Mouse (Mus musculus) gastrocnemius, postnatal 14 days (tissue): ENCODE measurements at regions not wholly inside any gene's neighbourhood (a gene's known extent, or its start where the extent isn't known, plus 50 kb on each side); places are given as distances from the start of the nearest gene placed in this dataset.
A peak's percentile ranks its signal among the peaks of the same experiment; 100 is the strongest.

ENCODE experiments used
- DNase-seq: peaks from one replicate; pipeline ENCODE4 v3.0.0; 2021; ENCODE audit warnings: mixed read lengths
- intact Hi-C: fragments of 180-260 bp; cut with DNase I; formaldehyde crosslinking; loops from one replicate; pipeline ENCODE4 v1.15.1; 2025; ENCODE audit warnings: low total_unique reads

DNA sequence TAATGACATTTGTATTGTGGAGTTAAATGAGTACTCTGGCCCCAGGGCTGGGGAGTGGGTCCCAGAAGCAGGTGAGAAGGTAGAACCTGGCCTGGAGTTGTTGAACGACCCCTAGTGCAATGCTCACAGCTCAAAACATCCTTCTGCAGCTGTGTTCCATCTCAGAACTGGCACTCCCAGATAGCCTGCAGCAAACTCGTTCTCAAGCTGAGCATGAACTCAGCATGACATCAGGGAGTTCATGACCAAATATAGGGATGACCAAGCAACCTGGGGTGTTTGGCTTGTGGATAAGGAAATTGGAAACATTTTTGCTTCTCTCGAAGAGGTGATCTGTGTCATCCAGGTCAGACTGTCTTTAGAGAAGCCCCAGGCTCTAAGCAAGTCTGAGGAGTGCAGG lies 126.4 kb upstream of the Jun start:
- intact Hi-C loops = no loop called here

DNA sequence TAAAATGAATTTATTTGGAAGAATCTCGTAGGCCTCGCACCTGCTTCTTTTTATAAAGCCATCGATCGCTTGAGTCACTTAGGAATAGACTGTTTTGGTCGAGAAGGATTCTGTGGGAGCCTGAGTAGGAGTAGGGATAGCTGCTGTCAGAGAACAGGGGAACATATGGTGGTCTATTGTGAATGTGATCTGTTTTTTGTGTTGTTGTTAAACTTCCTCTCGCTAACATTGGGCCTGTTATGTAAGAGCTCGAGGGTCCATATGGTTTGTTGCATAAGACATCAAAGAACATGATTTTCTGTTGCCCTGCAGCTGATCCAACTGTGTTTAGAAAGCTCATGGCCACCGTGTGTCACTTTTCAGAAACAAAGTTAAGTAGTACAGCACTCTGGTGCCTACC lies 126.9 kb upstream of the Jun start:
- intact Hi-C loops = no loop called here
- no peak for DNase-seq

More for the DNA sequence above, 126.4 kb upstream of the Jun start:
- DNase-seq = no peak

DNA sequence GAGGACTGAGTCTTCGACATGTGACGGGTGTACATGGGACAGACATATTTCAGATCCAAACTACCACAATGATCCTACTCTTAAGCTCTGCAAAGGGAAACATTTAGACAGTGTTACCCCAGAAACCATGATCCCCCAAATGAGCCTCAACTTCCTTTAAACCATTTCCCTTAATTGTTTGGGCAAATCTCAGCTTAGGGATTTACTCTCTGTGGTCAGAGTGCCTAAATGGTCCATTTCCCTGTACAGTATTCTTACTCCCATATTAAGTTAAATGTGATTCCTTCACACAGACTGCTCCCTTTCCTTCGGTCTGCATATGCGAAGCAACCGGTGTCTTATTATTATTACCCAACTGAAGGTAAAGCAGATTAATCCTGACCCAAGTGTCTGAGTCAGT lies 128.4 kb upstream of the Jun start:
- DNase-seq = no peak
- intact Hi-C loops = no loop called here

GRCm38 (mm10) chr4:95180999-95181398 lies 129.0 kb upstream of the Jun start:
- intact Hi-C loops = no loop called here
- no peak for DNase-seq

DNA sequence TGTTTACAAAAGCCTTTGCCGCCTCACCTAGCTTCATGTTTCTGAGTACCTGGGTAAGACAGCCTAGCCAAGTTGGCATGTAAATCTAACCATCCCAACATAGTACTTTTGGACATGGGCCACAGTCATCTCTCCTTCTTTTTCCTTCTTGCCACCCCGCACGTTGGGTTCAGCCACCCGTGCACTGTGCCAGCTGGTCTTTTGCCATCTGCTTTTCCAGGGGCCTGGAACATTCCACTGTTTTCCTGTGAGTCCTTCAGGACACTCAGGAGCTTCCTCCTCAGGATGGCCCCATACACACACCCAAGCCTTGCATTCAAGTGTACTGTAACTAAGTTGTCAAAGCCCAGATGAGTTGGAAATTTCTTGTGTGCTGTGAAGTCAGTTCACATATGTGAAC lies 132.2 kb upstream of the Jun start:
- intact Hi-C loops = no loop called here
- no peak for DNase-seq

DNA sequence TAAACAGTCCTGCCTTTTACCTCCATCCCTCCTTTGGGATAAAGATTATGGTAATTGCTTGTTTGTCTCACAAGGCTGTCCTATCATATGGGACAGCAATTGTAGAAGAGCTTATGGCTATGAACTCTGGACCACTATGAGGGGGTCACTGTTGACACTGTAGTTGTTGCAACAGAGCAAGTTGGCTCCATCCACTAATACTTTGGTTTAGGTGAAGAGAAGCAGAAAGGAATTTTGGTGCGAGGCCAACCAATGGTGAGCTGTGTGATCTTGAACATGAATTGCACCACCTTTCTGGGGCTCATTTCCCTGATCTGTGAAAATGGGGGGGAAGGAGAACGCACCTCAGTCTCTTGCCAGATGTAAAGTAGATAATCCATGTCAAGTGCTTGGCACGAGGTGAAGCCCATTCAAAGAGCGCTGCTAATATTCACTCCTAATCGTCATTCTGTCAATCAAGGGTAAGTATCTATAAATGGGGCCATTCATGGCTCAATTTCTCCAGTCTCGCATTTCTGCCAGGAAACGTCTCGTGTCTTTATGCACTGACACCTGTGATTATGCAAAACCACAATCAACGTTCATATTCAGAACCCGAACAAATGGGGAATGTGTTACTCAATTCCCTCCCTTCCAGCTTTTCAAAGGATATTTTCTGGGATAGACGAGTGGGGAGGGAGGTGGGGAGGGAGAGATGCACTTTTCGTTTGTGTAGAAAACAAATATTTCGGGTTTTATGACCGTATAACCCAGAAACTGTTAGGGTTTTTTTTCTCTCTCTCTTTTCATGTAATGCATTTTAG lies 133.3 kb upstream of the Jun start:
- intact Hi-C loops = no loop called here
- no peak for DNase-seq

DNA sequence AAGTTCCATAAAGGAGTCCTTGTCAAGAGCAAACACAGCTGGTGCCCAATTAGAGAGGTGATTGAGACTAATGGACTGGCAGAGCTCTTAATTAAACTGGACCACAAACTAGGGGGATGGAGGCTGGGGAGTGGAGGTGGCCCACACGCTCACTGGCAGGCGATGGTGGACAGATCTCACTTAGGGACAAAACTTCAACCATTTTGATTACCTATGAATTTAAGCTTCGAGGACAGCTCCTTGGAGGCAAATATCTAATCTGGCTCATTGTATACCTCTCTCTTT lies 133.8 kb upstream of the Jun start:
- DNase-seq = no peak
- intact Hi-C loops = no loop called here

DNA sequence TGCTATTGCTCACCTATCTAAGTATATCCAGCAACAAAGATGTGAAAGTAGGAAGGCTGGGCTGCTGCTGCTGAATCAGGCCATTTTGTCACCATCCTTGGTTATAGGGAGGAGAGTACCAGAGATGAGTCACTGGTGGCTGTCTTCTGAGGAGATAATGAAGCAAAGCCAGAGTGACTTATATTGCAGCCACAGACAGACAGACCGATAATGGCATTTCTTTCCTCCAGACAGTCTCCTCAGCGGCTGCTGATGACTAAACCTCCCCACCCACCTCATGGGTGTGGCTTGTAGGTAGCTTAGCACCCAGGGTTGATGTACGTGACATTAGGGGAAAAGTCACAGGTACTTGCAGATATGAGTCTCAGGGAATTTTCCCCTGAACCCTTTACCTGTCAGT lies 136.1 kb upstream of the Jun start:
- no peak for DNase-seq
- intact Hi-C loops = no loop called here

- DNase-seq = no peak
- intact Hi-C loops = no loop called here
Observed at GRCm38 (mm10) chr4:95191654-95192406, 139.8 kb upstream of the Jun start.

DNA sequence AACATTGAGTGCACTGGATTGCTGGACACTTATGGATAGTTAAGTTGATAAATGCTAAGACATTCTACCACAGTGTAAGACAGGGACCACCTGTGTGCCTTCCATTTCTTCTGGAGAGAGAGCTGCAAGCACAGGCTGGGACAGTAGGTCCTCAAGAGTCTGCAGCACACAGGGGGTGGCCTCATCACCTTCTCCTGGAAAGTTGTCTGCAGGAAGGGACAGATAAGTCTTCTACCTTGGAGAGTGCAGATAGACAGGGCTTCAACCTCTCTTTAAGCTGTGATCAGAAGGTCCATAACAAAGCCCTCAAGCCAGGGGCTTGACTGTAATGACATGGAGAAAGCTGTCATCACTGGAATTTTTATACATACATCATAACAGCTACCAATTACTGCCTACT lies 140.5 kb upstream of the Jun start:
- DNase-seq = no peak
- intact Hi-C loops = no loop called here

GRCm38 (mm10) chr4:95193028-95193427 lies 141.0 kb upstream of the Jun start:
- peak; percentile 47 for DNase-seq

DNA sequence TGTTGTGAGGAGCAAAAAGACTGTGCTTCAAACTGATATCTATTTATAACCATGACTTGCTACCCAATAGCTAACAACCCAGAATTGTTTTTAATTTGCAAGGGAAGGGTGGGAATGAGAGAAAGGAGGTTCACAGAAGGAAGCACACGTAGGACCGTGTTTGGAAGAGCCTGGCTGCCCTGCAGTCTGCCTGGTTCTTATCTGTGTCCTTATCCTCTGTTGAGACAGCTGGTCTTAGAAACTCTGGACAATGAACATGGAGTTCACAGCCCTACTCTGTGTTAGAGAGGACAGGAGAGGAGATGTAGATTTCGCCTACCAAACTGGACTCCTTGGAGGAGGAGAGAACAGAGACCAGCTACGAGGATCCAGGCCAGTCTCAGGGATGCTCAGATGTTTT lies 141.5 kb upstream of the Jun start:
- no peak for DNase-seq
- intact Hi-C loops = no loop called here

More at GRCm38 (mm10) chr4:95193028-95193427, 141.0 kb upstream of the Jun start:
- intact Hi-C loops = no loop called here

DNA sequence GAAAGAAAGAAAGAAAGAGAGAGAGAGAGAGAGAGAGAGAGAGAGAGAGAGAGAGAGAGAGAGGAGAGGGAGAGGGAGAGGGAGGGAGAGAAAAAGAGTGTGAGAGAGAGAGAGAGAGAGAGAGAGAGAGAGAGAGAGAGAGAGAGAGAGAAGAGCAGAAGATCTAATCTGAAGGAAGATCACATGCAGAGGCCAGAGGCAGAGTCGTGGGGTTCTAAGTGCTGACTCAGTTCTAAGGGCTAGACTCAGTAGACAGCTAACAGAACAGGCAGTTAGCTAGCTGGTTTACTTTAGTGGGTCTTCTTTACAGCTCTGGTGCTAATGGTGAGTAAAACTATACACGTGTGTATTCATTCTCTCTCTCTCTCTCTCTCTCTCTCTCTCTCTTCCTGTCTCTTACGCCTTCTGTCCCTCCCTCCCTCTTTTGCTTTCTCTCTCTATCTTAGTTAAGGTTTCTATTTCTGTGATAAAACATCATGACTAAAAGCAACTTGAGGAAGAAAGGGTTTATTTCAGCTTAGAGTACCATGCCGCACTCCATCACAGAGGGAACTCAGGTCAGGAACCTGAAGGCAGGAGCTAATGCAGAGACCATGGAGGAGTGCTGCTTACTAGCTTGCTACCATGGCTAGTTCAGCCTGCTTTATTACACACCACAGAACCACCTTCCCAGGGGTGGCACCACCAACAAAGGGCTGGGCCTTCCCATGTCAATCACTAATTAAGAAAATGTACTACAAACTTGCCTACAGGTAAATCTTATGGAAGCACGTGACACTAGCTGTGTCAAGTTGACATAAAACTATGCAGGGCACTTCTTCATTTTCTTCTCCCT lies 142.8 kb upstream of the Jun start:
- no peak for DNase-seq
- intact Hi-C loops = no loop called here

DNA sequence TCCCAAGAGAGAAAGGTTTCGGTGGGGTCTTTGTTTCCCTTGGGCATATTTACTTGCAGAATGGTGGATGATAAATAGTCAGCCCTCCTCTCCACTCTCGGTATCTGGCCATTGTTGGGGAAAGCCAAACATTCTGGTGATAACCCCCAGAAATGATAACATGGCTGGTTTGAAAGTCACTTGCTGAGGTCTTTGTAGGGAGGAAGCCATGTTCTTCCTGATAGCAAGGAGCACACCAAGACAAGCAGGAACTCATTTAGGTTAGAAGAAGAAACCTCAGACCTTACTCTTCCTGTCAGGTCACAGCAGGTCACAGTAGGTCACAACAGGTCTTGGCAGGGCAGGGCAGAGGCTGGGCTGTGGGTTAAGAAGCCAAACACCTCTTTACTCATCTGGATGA lies 144.1 kb upstream of the Jun start:
- intact Hi-C loops = no loop called here
- no peak for DNase-seq

- intact Hi-C loops = no loop called here
Observed at GRCm38 (mm10) chr4:95197077-95197711, 145.2 kb upstream of the Jun start.

GRCm38 (mm10) chr4:95199394-95199793 lies 147.4 kb upstream of the Jun start:
- DNase-seq = no peak
- intact Hi-C loops = no loop called here

More at GRCm38 (mm10) chr4:95197077-95197711, 145.2 kb upstream of the Jun start:
- no peak for DNase-seq

DNA sequence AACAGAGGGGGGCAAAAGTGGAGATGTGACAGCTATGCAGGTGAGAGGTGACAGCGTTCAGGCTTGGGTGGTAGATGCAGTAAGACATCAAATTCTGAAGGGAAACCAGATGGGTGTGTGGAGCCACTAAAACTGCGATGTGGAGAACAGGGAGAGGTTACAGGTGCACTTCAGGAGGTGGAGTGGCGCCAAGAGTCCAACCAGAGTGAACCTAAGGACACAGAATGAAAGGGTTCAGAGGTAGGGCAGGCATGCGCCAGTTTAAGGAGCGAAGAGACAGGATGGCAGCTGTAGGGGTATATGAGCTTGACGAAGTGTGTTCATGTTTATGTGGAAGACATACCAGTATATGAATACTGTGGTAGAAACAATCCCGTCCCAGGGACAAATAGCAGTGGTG lies 148.1 kb upstream of the Jun start:
- no peak for DNase-seq
- intact Hi-C loops = no loop called here

- no peak for DNase-seq
Observed at GRCm38 (mm10) chr4:95202478-95202877, 150.5 kb upstream of the Jun start.

DNA sequence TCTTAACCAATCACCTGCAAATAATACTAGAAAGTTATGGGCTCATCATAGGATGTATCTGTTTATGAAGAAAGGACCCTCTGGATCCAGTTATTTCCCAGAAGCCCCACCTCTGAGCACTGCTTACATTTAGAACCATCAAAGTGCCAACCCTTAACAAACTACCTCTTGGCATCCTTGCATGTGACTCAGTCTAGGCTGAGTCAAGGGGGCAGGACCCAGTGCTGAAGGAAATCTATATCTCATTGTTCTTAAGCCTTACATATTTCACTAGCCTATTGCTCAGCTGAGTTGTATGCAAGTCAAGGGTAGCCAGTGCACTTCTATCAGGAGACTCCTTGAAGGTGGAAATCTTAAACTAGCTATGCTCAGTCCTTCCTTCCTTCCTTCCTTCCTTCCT lies 151.6 kb upstream of the Jun start:
- no peak for DNase-seq
- intact Hi-C loops = no loop called here

More at GRCm38 (mm10) chr4:95202478-95202877, 150.5 kb upstream of the Jun start:
- intact Hi-C loops = no loop called here

DNA sequence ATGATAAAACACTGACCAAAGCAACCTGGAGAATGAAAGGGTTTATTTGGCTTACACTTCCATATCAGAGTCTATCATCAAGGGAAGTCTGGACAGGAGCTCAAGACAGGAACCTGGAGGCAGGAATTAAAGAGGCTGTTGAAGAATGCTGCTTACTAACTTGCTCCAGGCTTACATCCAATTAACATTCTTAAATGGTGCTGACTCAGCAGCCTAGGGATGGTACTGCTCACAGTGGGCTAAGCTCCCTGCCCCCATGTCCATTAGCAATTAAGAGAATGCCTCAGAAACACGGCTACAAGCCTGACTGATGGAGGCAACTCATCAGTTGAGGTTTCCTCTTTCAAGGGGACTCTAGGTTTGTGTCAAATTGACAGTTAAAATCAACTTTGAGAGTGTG lies 153.3 kb upstream of the Jun start:
- intact Hi-C loops = no loop called here
- DNase-seq = no peak
